ENCODE assay signal across 27 mouse cellular contexts in genomic region chr12:47755227-47755626, GRCm38 (mm10).
"Had no signal": no experiment of that assay in that cellular context is flagged by ENCODE, and none has a peak within 500 bp of the region (broad histone marks: within the 10 kb centered on the region; RNA-seq: fewer than 3 reads in every experiment).

No protein-coding gene starts in this region.

- H3K9ac ChIP-seq: embryonic facial prominence, embryonic 12.5 days; embryonic facial prominence, embryonic 13.5 days; embryonic facial prominence, embryonic 15.5 days; forebrain, embryonic 12.5 days; forebrain, embryonic 13.5 days; forebrain, embryonic 15.5 days; forebrain, postnatal 0 days had no signal

- H3K4me2 ChIP-seq: embryonic facial prominence, embryonic 12.5 days; embryonic facial prominence, embryonic 13.5 days; embryonic facial prominence, embryonic 15.5 days; forebrain, embryonic 12.5 days; forebrain, embryonic 13.5 days; forebrain, embryonic 15.5 days had no signal

- ATAC-seq: forebrain, embryonic 13.5 days; forebrain, embryonic 14.5 days; forebrain, embryonic 15.5 days; forebrain, embryonic 16.5 days; forebrain, postnatal 0 days had no signal

- H3K36me3 ChIP-seq: embryonic facial prominence, embryonic 10.5 days; embryonic facial prominence, embryonic 12.5 days; embryonic facial prominence, embryonic 13.5 days; embryonic facial prominence, embryonic 15.5 days; forebrain, embryonic 10.5 days; forebrain, embryonic 12.5 days; forebrain, embryonic 15.5 days; heart, embryonic 10.5 days had no signal

- DNase-seq: cerebellum, adult 9-11 months; cerebellum, postnatal 10 days; cerebellum, postnatal 14 days; cerebellum, postnatal 25 days; cerebellum, postnatal 36 days; embryo, embryonic 11 days; forebrain, postnatal 0 days; gastrocnemius, adult 2 months; gastrocnemius, postnatal 10 days; gastrocnemius, postnatal 14 days; gastrocnemius, postnatal 25 days; gastrocnemius, postnatal 36 days; heart, adult 11 months; heart, adult 18-20 months; heart, adult 2 months had no signal

- H3K27ac ChIP-seq: embryonic facial prominence, embryonic 10.5 days; embryonic facial prominence, embryonic 12.5 days; embryonic facial prominence, embryonic 13.5 days; embryonic facial prominence, embryonic 15.5 days; forebrain, embryonic 10.5 days; forebrain, embryonic 12.5 days; forebrain, embryonic 13.5 days; forebrain, embryonic 15.5 days; gastrocnemius, adult 2 months; heart, adult 2 months; heart, embryonic 10.5 days had no signal

- H3K9me3 ChIP-seq: embryonic facial prominence, embryonic 10.5 days; embryonic facial prominence, embryonic 12.5 days; embryonic facial prominence, embryonic 13.5 days; embryonic facial prominence, embryonic 15.5 days; forebrain, embryonic 10.5 days; forebrain, embryonic 12.5 days; forebrain, embryonic 13.5 days; forebrain, embryonic 15.5 days; heart, embryonic 10.5 days had no signal

- H3K4me1 ChIP-seq: embryonic facial prominence, embryonic 10.5 days; embryonic facial prominence, embryonic 12.5 days; embryonic facial prominence, embryonic 13.5 days; embryonic facial prominence, embryonic 15.5 days; forebrain, embryonic 10.5 days; forebrain, embryonic 12.5 days; forebrain, embryonic 13.5 days; forebrain, embryonic 15.5 days; heart, embryonic 10.5 days had no signal

- H3K27me3 ChIP-seq: embryonic facial prominence, embryonic 12.5 days; embryonic facial prominence, embryonic 13.5 days; embryonic facial prominence, embryonic 15.5 days; forebrain, embryonic 12.5 days; forebrain, embryonic 13.5 days; forebrain, embryonic 15.5 days had no signal

- H3K4me3 ChIP-seq: embryonic facial prominence, embryonic 10.5 days; embryonic facial prominence, embryonic 12.5 days; embryonic facial prominence, embryonic 13.5 days; embryonic facial prominence, embryonic 15.5 days; erythroblast, embryonic 14.5 days; forebrain, embryonic 10.5 days; forebrain, embryonic 12.5 days; forebrain, embryonic 13.5 days; forebrain, embryonic 15.5 days; gastrocnemius, adult 2 months; heart, adult 2 months; heart, embryonic 10.5 days had no signal
